Mouse (Mus musculus): ENCODE measurements at regions not wholly inside any gene's neighbourhood (a gene's known extent, or its start where the extent isn't known, plus 50 kb on each side); places are given as distances from the start of the nearest gene placed in this dataset.

DNA sequence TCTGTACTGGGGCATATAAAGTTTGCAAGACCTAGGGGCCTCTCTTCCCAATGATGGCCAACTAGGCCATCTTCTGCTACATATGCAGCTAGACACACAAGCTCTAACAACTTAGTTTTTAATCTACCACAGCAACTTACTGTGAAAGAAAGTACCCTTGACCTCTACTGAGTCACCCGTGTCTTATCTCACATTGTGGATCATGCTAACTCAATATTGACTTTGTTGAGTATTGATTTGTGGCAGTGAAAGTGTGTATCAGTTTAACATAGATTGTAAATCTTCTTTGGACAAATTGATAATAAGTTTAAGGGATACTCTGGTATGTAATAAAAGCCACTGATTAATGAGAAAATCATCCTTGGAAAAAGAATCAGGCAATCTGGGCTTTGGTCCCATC lies 176.4 kb upstream of the Sorcs1 start:
- TF ChIP-seq HCFC1 (IDR thresholded peaks at IDR 0.05; ENCODE audit: borderline replicate concordance, insufficient read depth, low read length) (no peak), ZC3H11A (IDR thresholded peaks at IDR 0.05; ENCODE audit: borderline replicate concordance, low read depth, low read length) (no peak), CHD2 (IDR thresholded peaks at IDR 0.05; ENCODE audit: low read depth, low read length) (no peak), ZNF384 (IDR thresholded peaks at IDR 0.05; ENCODE audit: low read depth, low read length) (no peak), MAFK (IDR thresholded peaks at IDR 0.05; ENCODE audit: insufficient read depth, low read depth, low read length) (no peak)

All from ES-E14 (cell line).